Mouse (Mus musculus): ENCODE data around the gene Nipal1.

GRCm38 (mm10) chr5:72690516-72690915 is 42.9 kb downstream of the Nipal1 start:
- TF ChIP-seq EP300 (IDR thresholded peaks at IDR 0.05; ENCODE audit: low read depth) = no peak
- no peak for TF ChIP-seq CTCF (IDR thresholded peaks at IDR 0.05; ENCODE audit: low read depth)

All from liver, embryonic 14.5 days (tissue).